Mouse (Mus musculus) erythroblast, embryonic 14.5 days (primary cell): ENCODE measurements around the gene 1700067K01Rik.

Experiments
- GATA1 ChIP-seq: IDR thresholded peaks from 2 replicates; pipeline ENCODE4 v1.6.1; 2012; ENCODE audit warnings: low read length, inconsistent platforms, mixed read lengths
- TAL1 ChIP-seq: IDR thresholded peaks from 3 replicates; pipeline ENCODE4 v1.6.1; 2012; ENCODE audit warnings: low read length, inconsistent platforms, mixed read lengths

DNA sequence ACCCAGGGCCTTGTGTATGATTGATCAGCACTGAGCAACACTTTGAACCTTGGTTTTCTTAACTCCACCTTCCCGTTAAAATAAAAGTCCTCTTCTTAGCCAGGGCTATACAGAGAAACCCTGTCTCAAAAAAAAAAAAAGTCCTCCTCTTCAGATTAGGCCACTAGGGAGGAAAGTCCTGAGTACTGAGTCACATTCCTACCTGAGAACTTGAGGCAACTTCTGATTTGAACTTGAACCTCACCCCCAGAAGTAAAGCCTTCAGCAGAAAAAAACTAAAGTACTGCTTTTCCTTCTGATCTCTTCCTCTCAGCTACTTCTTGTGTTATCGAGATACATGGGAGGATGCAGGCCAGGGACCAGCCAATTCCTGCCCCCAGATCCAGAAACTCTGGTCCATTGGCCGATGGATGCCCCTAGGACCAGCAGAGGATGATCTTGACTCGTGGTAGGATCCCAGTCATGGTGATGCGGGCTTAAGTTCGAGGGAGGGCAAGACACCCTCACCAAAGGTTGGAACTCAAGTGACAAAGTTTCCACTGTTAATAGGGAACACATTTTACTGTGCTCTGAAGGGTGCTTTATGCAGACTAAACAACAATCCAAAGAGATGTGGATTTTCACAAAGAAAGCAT is 2.4 kb downstream of the 1700067K01Rik start:
- TF ChIP-seq GATA1 (no peak), TAL1 (no peak)
